Mouse (Mus musculus) small intestine, adult 2 months (tissue): Measurements from ENCODE around the gene Chadl. TPM values are rescaled to one million over a fixed set of nuclear protein-coding genes. Genes with fewer than 3 reads are reported as not detected.
"Not testable (repeated sequence)": the region's sequence is repeated elsewhere in the genome, so short reads cannot be mapped to it uniquely, and the experiment has no call there.

Source experiments
- H3K27ac ChIP-seq: fragments of 200-500 bp; 2 replicates; pipeline ENCODE4 v1.5.1; 2012; ENCODE audit warnings: low read depth, low read length, control low read depth, inconsistent platforms; ENCODE audit not compliant: insufficient read depth
- H3K27me3 ChIP-seq: fragments of 200-500 bp; 2 replicates; pipeline ENCODE4 v1.6.1; 2012; ENCODE audit warnings: mild to moderate bottlenecking, moderate library complexity, low read length, inconsistent platforms; ENCODE audit not compliant: control insufficient read depth, insufficient read depth
- H3K36me3 ChIP-seq: fragments of 200-500 bp; 2 replicates; pipeline ENCODE4 v1.6.1; 2012; ENCODE audit warnings: mild to moderate bottlenecking, low read length, control low read depth, inconsistent platforms; ENCODE audit not compliant: control insufficient read depth, insufficient read depth
- H3K4me1 ChIP-seq: fragments of 200-500 bp; 2 replicates; pipeline ENCODE4 v1.6.1; 2012; ENCODE audit warnings: low read length, inconsistent platforms, mixed read lengths; ENCODE audit not compliant: control insufficient read depth, insufficient read depth, insufficient read length
- H3K4me3 ChIP-seq: fragments of 200-500 bp; 2 replicates; pipeline ENCODE4 v1.5.1; 2012; ENCODE audit warnings: low read depth, mild to moderate bottlenecking, control low read depth, inconsistent platforms, low read length, moderate library complexity
- CTCF ChIP-seq: fragments of 200-500 bp; IDR thresholded peaks from 2 replicates; pipeline ENCODE4 v1.5.1; 2012; ENCODE audit warnings: low read depth, mild to moderate bottlenecking, control low read depth, inconsistent platforms, low read length, moderate library complexity, mixed read lengths; ENCODE audit not compliant: insufficient replicate concordance, insufficient read length; ENCODE audit errors: extremely low read depth
- POLR2A ChIP-seq: fragments of 200-500 bp; IDR thresholded peaks from 2 replicates; pipeline ENCODE4 v1.6.1; 2012; ENCODE audit warnings: low read depth, mild to moderate bottlenecking, control low read depth, inconsistent platforms, low read length, moderate library complexity
- WGBS: fragments of 180-500 bp; shearing (Covaris S2); methylation state at CpG from one replicate; pipeline ENCODE4 v1.1.7; 2018; 5-methylcytosine and 5-hydroxymethylcytosine counted together
- polyA plus RNA-seq: library from polyadenylated mRNA; depleted of rRNA; stranded (reverse); fragments of >200 nt; gene quantifications from 2 replicates; pipeline ENCODE4 v1.2.3, GENCODE M21; 2012

The Chadl gene
- polyA plus RNA-seq, 1 experiment = 2.0 TPM

- 77% methylated on average over 6 of the region's 6 CpGs for WGBS
- Histone ChIP-seq H3K36me3 (peaks cover 78% of the 10 kb centered on the region), H3K27ac (no peak overlapping the region), H3K27me3 (no peaks in the 10 kb centered on the region), H3K4me1 (no peaks in the 10 kb centered on the region), H3K4me3 (no peak overlapping the region)
- TF ChIP-seq CTCF (no peak), POLR2A (no peak)
These were observed 16.7 kb upstream of the Chadl start for GRCm38 (mm10) chr15:81713742-81714141.

GRCm38 (mm10) chr15:81710801-81711200 lies 13.7 kb upstream of the Chadl start:
- Histone ChIP-seq H3K27me3 (no peaks in the 10 kb centered on the region), H3K36me3 (peaks cover 72% of the 10 kb centered on the region), H3K4me1 (no peaks in the 10 kb centered on the region), H3K4me3 (no peak overlapping the region), H3K27ac (no peak overlapping the region)
- WGBS = 80% methylated on average over 4 of the region's 4 CpGs
- TF ChIP-seq CTCF (no peak), POLR2A (no peak)

DNA sequence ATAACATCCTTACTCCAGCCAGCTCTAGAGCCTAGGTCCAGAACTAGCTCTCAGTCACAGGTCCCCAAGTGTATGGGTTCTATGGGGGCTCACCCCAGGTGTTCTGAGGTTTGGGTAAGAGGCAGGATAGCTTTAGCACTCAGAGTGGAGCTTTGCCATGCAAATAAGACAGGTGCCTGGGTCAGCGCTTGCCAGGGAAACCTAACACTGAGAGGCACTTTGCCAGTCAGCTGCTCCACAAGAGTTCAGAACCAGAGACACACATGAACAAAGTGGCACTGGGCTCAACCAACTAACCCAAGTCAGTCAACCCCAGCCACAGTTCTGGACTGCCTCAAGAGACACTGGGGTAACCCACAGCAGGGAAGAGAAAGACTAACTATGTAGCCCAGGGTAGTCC lies 12.6 kb upstream of the Chadl start:
- Histone ChIP-seq H3K27me3 (no peaks in the 10 kb centered on the region), H3K4me1 (no peaks in the 10 kb centered on the region), H3K4me3 (no peak overlapping the region), H3K27ac (no peak overlapping the region), H3K36me3 (peaks cover 71% of the 10 kb centered on the region)
- 97% methylated on average over 1 of the region's 1 CpGs for WGBS
- no peak for TF ChIP-seq POLR2A
- no peak for TF ChIP-seq CTCF

GRCm38 (mm10) chr15:81708991-81709390 lies 11.9 kb upstream of the Chadl start:
- TF ChIP-seq POLR2A (no peak), CTCF (no peak)
- Histone ChIP-seq H3K27me3 (no peaks in the 10 kb centered on the region), H3K36me3 (peaks cover 76% of the 10 kb centered on the region), H3K4me3 (no peak overlapping the region), H3K27ac (no peak overlapping the region), H3K4me1 (no peaks in the 10 kb centered on the region)
- 88% methylated on average over 11 of the region's 11 CpGs for WGBS

GRCm38 (mm10) chr15:81703094-81703489 lies 6.0 kb upstream of the Chadl start:
- no peaks in the 10 kb centered on the region for H3K27me3 ChIP-seq
- H3K4me1 ChIP-seq = no peaks in the 10 kb centered on the region
- TF ChIP-seq CTCF (no peak), POLR2A (no peak)
- H3K27ac ChIP-seq = no peak overlapping the region
- 82% methylated on average over 3 of the region's 3 CpGs for WGBS
- peaks cover 30% of the 10 kb centered on the region for H3K36me3 ChIP-seq
- H3K4me3 ChIP-seq = no peak overlapping the region

DNA sequence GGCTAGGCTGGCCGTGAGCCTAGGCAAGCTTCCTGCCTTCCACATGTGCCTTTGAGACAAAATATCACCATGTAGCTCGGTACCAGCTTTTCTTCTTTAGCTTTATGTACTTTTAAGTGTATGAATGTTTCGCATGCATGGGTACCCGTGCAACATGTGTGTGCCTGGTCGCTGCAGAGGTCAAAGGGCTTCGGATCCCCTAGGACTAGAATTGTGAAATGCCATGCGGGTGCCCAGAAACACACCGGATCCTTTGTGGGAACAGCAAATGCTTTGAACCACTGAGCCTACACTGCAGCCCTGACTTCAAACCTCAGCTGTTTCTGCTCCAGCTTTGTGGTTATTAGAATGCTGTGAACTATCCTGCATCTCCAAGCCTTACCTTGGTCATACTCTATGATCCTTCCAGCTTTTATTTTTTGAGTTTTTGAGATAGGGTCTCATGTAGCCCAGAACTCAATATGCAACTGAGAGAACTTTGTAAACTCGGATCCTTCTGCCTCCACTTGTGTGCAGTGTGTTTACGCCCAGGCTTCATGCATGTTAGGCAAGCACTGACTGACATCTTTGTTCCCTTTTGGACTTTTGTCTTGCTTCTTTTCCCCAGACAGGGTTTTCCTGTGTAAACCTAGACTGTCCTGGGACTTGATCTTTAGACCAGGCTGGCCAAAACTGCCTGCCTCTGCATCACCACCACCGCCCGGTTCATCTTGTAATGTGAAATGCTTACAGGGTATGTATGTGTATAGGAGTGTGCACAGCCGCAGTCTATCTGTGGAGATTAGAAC lies 5.4 kb upstream of the Chadl start:
- no peak overlapping the region for H3K4me3 ChIP-seq
- peaks cover 30% of the 10 kb centered on the region for H3K36me3 ChIP-seq
- TF ChIP-seq POLR2A (no peak), CTCF (no peak)
- H3K27me3 ChIP-seq = no peaks in the 10 kb centered on the region
- no peaks in the 10 kb centered on the region for H3K4me1 ChIP-seq
- H3K27ac ChIP-seq = no peak overlapping the region
- WGBS = 88% methylated on average over 13 of the region's 13 CpGs

DNA sequence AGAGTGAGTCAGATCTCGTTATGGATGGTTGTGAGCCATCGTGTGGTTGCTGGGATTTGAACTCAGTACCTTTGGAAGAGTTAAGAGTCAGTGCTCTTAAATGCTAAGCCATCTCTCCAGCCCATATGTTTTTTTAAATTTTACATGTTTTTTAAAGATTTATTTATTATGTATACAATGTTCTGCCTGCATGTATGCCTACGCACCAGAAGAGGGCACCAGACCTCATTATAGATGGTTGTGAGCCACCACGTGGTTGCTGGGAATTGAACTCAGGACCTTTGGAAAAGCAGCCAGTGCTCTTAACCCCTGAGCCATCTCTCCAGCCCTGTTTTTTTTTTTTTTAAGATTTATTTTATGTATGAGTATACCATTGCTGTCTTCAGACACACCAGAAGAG lies 4.3 kb upstream of the Chadl start:
- 84% methylated on average over 4 of the region's 4 CpGs for WGBS
- H3K27me3 ChIP-seq, H3K4me3 ChIP-seq, H3K27ac ChIP-seq, H3K4me1 ChIP-seq: not testable (repeated sequence)
- peaks cover 23% of the 10 kb centered on the region for H3K36me3 ChIP-seq

DNA sequence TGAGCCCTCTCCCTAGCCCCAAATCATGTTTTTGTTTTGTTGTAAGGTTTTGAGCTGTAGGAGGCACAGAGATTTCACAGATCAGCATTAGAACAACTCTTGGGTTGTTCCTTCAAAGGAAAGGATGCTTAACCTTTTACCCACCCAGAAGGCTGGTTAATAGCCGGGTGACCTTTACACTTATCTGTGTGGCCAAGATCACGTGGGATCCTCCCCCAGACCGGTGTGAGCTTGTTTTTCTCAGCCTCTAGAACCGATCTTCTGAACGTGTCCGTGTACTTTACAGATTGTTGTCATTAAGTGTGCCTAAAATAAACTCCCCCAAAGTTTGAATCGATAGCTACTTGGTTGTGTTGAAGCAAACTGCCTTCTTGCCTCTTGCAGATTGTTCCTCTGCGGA lies 3.5 kb upstream of the Chadl start:
- Histone ChIP-seq H3K4me3 (no peak overlapping the region), H3K4me1 (no peaks in the 10 kb centered on the region), H3K27ac (no peak overlapping the region), H3K27me3 (no peaks in the 10 kb centered on the region), H3K36me3 (peaks cover 18% of the 10 kb centered on the region)
- TF ChIP-seq POLR2A (no peak), CTCF (no peak)
- 25% methylated on average over 8 of the region's 8 CpGs for whole genome bisulfite sequencing
